In the genomic region with DNA sequence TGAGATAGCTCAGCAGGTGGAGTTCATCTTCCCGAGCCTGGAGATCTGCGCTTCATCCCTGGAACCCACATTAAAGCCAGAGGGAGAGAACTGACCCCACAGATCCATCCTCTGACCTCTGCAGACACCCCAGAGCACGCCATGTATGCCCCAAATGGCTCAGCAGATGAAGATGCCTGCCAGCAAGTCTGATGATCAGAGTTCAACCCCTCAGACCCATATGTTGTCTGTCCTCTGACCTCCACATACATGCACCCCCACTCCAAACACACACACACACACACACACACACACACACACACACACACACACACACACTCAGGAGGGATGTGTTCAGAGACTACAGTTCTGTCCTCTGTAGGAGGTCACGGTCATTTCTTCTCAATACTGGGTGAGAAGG, we compare ENCODE assay signal across 23 mouse cellular contexts. TPM values are rescaled to one million over a fixed set of nuclear protein-coding genes. Genes with fewer than 3 reads are reported as not detected.
DNase-seq lines count a peak whose midpoint lies in the region; TF ChIP-seq lines count a peak whose summit lies in the region.
"Had no signal": no experiment of that assay in that cellular context is flagged by ENCODE, and none has a peak within 500 bp of the region (broad histone marks: within the 10 kb centered on the region; RNA-seq: fewer than 3 reads in every experiment).

No protein-coding gene starts in this region.

- H3K79me2 ChIP-seq in heart, adult 2 months (replicated peaks; ENCODE audit: control insufficient read depth, insufficient read depth, low read length): peaks cover 2% of the 10 kb centered on the region; the same call in 1 of the 2 replicates

- no peaks in the 10 kb centered on the region for H3K27me3 ChIP-seq in heart, adult 2 months (ENCODE audit: control insufficient read depth, insufficient read depth, low read length)
- H3K27me3 ChIP-seq: hindbrain, embryonic 13.5 days; kidney, embryonic 15.5 days; limb, embryonic 15.5 days; midbrain, embryonic 12.5 days; neural tube, embryonic 13.5 days had no signal

- 73% methylated on average over 4 of the region's 4 CpGs for WGBS in heart, adult 2 months

- no peak for TF ChIP-seq CTCF in heart, adult 2 months (IDR thresholded peaks at IDR 0.05)
- TF ChIP-seq CTCF in left cerebral cortex, adult 2 months (IDR thresholded peaks at IDR 0.05): no peak
- TF ChIP-seq CTCF in cortical plate, adult 2 months (IDR thresholded peaks at IDR 0.05; ENCODE audit: extremely low read depth, insufficient read depth, low read length): no peak

- intact Hi-C loops in heart, adult 2 months (cut with DNase I): loop anchor here (5.0 kb wide), 1 partner anchor 339 kb away; no protein-coding TSS in a partner anchor
- intact Hi-C loops in heart, postnatal 14 days (cut with DNase I): no loop called here
- intact Hi-C loops in left cerebral cortex, adult 2 months (cut with DNase I): no loop called here
- intact Hi-C loops in left cerebral cortex, postnatal 4 days (cut with DNase I): no loop called here

- H3K36me3 ChIP-seq in heart, adult 2 months (ENCODE audit: control insufficient read depth, insufficient read depth, low read length): peaks cover 6% of the 10 kb centered on the region

- peak overlapping the region; percentile 62 for H3K9ac ChIP-seq in heart, adult 2 months (ENCODE audit: low read depth, low read length)
- H3K9ac ChIP-seq: hindbrain, embryonic 13.5 days; kidney, embryonic 15.5 days; limb, embryonic 15.5 days; midbrain, embryonic 12.5 days; neural tube, embryonic 13.5 days had no signal

- H3K4me1 ChIP-seq in heart, adult 2 months (ENCODE audit: control insufficient read depth, insufficient read depth, low read length): peaks cover 23% of the 10 kb centered on the region
- H3K4me1 ChIP-seq in cortical plate, adult 2 months (ENCODE audit: control insufficient read depth, insufficient read depth, low read length): peaks cover 7% of the 10 kb centered on the region
- H3K4me1 ChIP-seq: kidney, embryonic 15.5 days; midbrain, embryonic 12.5 days had no signal

- H3K4me3 ChIP-seq in heart, adult 2 months: peak overlapping the region; percentile 61
- H3K4me3 ChIP-seq in left cerebral cortex, adult 2 months: peak overlapping the region; percentile 46; the same call in 1 of the 2 replicates
- peak overlapping the region; percentile 45 for H3K4me3 ChIP-seq in cortical plate, adult 2 months (ENCODE audit: insufficient read depth, low read length)
- H3K4me3 ChIP-seq: erythroblast, embryonic 14.5 days; hindbrain, embryonic 13.5 days; kidney, embryonic 15.5 days; limb, embryonic 10.5 days; limb, embryonic 15.5 days; megakaryocyte, embryonic 14.5 days; midbrain, embryonic 12.5 days; neural tube, embryonic 13.5 days had no signal

- DNase-seq in cerebellum, adult 9-11 months: peak; percentile 55
- no peak for DNase-seq in cerebellum, adult 9-10 months
- DNase-seq in heart, adult 2 months: no peak
- no peak for DNase-seq in heart, postnatal 14 days
- no peak for DNase-seq in left cerebral cortex, adult 2 months (ENCODE audit: extremely low spot score in 1 of 2, low spot score in 2 of 2)
- DNase-seq in left cerebral cortex, postnatal 4 days: no peak
- DNase-seq in thymus, postnatal 14 days: no peak
- DNase-seq: adrenal gland, postnatal 14 days; gastrocnemius, postnatal 14 days; heart, postnatal 36 days; kidney, postnatal 25 days; lung, postnatal 4 days; right cerebral cortex, postnatal 4 days had no signal

- no peak for TF ChIP-seq POLR2A in heart, adult 2 months (IDR thresholded peaks at IDR 0.05; ENCODE audit: insufficient read depth, low read depth, low read length)
- no peak for TF ChIP-seq POLR2A in cortical plate, adult 2 months (IDR thresholded peaks at IDR 0.05; ENCODE audit: extremely low read depth, insufficient read depth, low read length)

- TF ChIP-seq EP300 in heart, adult 2 months (IDR thresholded peaks at IDR 0.05; ENCODE audit: insufficient read depth, low read depth, low read length): no peak

- peak overlapping the region; percentile 82 for H3K27ac ChIP-seq in heart, adult 2 months
- H3K27ac ChIP-seq in left cerebral cortex, adult 2 months: no peak overlapping the region; the same call in 1 of the 2 replicates
- H3K27ac ChIP-seq in cortical plate, adult 2 months (ENCODE audit: insufficient read depth, low read length): no peak overlapping the region
- H3K27ac ChIP-seq: hindbrain, embryonic 13.5 days; kidney, embryonic 15.5 days; limb, embryonic 10.5 days; limb, embryonic 15.5 days; midbrain, embryonic 12.5 days had no signal

RNA-seq across cellular contexts. Expression of gene Thrsp, which starts 1.1 kb away (rescaled TPM):
- total RNA-seq in heart, adult 2 months (2021): 10 to 100 TPM; 68.6 to 77.2 TPM
- polyA plus RNA-seq in heart, adult 2 months (2012; rRNA removed): 118 and 171 TPM in 2 replicates
- total RNA-seq in heart, postnatal 14 days (2021): 10 to 100 TPM; 27.7 to 34.9 TPM
- 10 to 100 TPM; 19.2 to 21.8 TPM for total RNA-seq in left cerebral cortex, adult 2 months (2021)
- total RNA-seq in left cerebral cortex, postnatal 4 days (2021): 1 to 10 TPM; 2.4 to 2.6 TPM
- 53.6 and 56.8 TPM in 2 replicates for polyA plus RNA-seq in cortical plate, adult 2 months (2012; rRNA removed)
- total RNA-seq: common myeloid progenitor, adult 5-6 weeks had no signal
- polyA plus RNA-seq: erythroblast, embryonic 14.5 days had no signal

RNA-seq across cellular contexts. Expression of gene Ndufc2, which starts 16.7 kb away (rescaled TPM):
- total RNA-seq in heart, adult 2 months (2021): 100 to 1,000 TPM; 483 to 533 TPM
- polyA plus RNA-seq in heart, adult 2 months (2012; rRNA removed): 305 and 346 TPM in 2 replicates
- total RNA-seq in heart, postnatal 14 days (2021): 100 to 1,000 TPM; 516 to 524 TPM
- 100 to 1,000 TPM; 213 to 230 TPM for total RNA-seq in left cerebral cortex, adult 2 months (2021)
- total RNA-seq in left cerebral cortex, postnatal 4 days (2021): 100 to 1,000 TPM; 249 to 255 TPM
- 215 and 243 TPM in 2 replicates for polyA plus RNA-seq in cortical plate, adult 2 months (2012; rRNA removed)

RNA-seq across cellular contexts. Expression of gene Kctd14, which starts 34.6 kb away (rescaled TPM):
- under 1 TPM; 0.13 to 0.39 TPM for total RNA-seq in heart, adult 2 months (2021)
- 0.23 and 0.61 TPM in 2 replicates for polyA plus RNA-seq in heart, adult 2 months (2012; rRNA removed)
- under 1 TPM; 0.29 to 0.41 TPM for total RNA-seq in heart, postnatal 14 days (2021)
- total RNA-seq in left cerebral cortex, adult 2 months (2021): 1 to 10 TPM; 3.3 to 3.7 TPM
- 1 to 10 TPM in 1 of 2 experiments, under 1 TPM in 1; 0.93 to 1.1 TPM for total RNA-seq in left cerebral cortex, postnatal 4 days (2021)
- 3.9 and 4.0 TPM in 2 replicates for polyA plus RNA-seq in cortical plate, adult 2 months (2012; rRNA removed)
- total RNA-seq: heart, postnatal 36 days had no signal

RNA-seq across cellular contexts. Expression of gene Alg8, which starts 45.1 kb away (rescaled TPM):
- total RNA-seq in heart, adult 2 months (2021): 1 to 10 TPM; 4.3 to 5.2 TPM
- polyA plus RNA-seq in heart, adult 2 months (2012; rRNA removed): 7.3 and 9.9 TPM in 2 replicates
- total RNA-seq in heart, postnatal 14 days (2021): 1 to 10 TPM; 5.1 to 5.5 TPM
- 10 to 100 TPM in 1 of 2 experiments, 1 to 10 TPM in 1; 9.9 to 10.2 TPM for total RNA-seq in left cerebral cortex, adult 2 months (2021)
- 10 to 100 TPM in 1 of 2 experiments, 1 to 10 TPM in 1; 9.4 to 12.4 TPM for total RNA-seq in left cerebral cortex, postnatal 4 days (2021)
- 11.9 and 13.2 TPM in 2 replicates for polyA plus RNA-seq in cortical plate, adult 2 months (2012; rRNA removed)

Comparison
In these comparisons a context has a peak if more than half of its experiments do, and no peak if none do; other contexts are left out.
1. RNA of gene Thrsp, which starts 1.1 kb away (total RNA-seq): 68.6 to 77.2 TPM in heart, adult 2 months, 27.7 to 34.9 TPM in heart, postnatal 14 days and 19.2 to 21.8 TPM in left cerebral cortex, adult 2 months; 2.4 to 2.6 TPM in left cerebral cortex, postnatal 4 days; every median in the first group is over 4 times any median in the second.
2. Peak in every context shown above with its lines, with median percentiles within 50 percentile points of each other: H3K4me3 ChIP-seq.